Mouse (Mus musculus) kidney, adult 8-10 months (tissue): ENCODE measurements around the gene Epn2.

Source experiments
- DNase-seq, 2 experiments: peaks; one replicate each; pipeline ENCODE4 v3.0.0; 2022

Gene Epn2

GRCm38 (mm10) chr11:61578983-61579877 is at the start of gene Epn2:
Gene Epn2, minus strand, starts transcription at chr11:61579687.
- peak; percentile 66 to 71 for DNase-seq

GRCm38 (mm10) chr11:61626509-61626908 is 47.0 kb upstream of the Epn2 start:
- DNase-seq = no peak

GRCm38 (mm10) chr11:61625136-61625535 is 45.6 kb upstream of the Epn2 start:
- DNase-seq = no peak

- DNase-seq = no peak
Observed at GRCm38 (mm10) chr11:61620762-61621161, 41.3 kb upstream of the Epn2 start.

GRCm38 (mm10) chr11:61620254-61620670 is 40.8 kb upstream of the Epn2 start:
- DNase-seq = peak; percentile 76 to 81

GRCm38 (mm10) chr11:61619791-61620241 is 40.3 kb upstream of the Epn2 start:
- DNase-seq = peak; percentile 45 to 64

GRCm38 (mm10) chr11:61619356-61619755 is 39.9 kb upstream of the Epn2 start:
- DNase-seq = no peak

GRCm38 (mm10) chr11:61618571-61618970 is 39.1 kb upstream of the Epn2 start:
- no peak for DNase-seq

GRCm38 (mm10) chr11:61618131-61618530 is 38.6 kb upstream of the Epn2 start:
- DNase-seq = no peak

- DNase-seq = no peak
Observed at GRCm38 (mm10) chr11:61617293-61617975, 37.9 kb upstream of the Epn2 start.

- DNase-seq = no peak
Observed at GRCm38 (mm10) chr11:61616523-61617292, 37.2 kb upstream of the Epn2 start.

GRCm38 (mm10) chr11:61615686-61616522 is 36.4 kb upstream of the Epn2 start:
- DNase-seq = no peak

- no peak for DNase-seq
Observed at GRCm38 (mm10) chr11:61614401-61614800, 34.9 kb upstream of the Epn2 start.

GRCm38 (mm10) chr11:61612116-61612635 is 32.7 kb upstream of the Epn2 start:
- DNase-seq = no peak

- no peak for DNase-seq
Observed at GRCm38 (mm10) chr11:61611197-61611596, 31.7 kb upstream of the Epn2 start.

- peak in 1 of 2 experiments; percentile 23 for DNase-seq
Observed at GRCm38 (mm10) chr11:61608072-61608471, 28.6 kb upstream of the Epn2 start.

GRCm38 (mm10) chr11:61602705-61603104 is 23.2 kb upstream of the Epn2 start:
- no peak for DNase-seq

GRCm38 (mm10) chr11:61601465-61601864 is 22.0 kb upstream of the Epn2 start:
- no peak for DNase-seq

- DNase-seq = no peak
Observed at GRCm38 (mm10) chr11:61598367-61598766, 18.9 kb upstream of the Epn2 start.

GRCm38 (mm10) chr11:61597471-61597870 is 18.0 kb upstream of the Epn2 start:
- no peak for DNase-seq

GRCm38 (mm10) chr11:61593069-61593468 is 13.6 kb upstream of the Epn2 start:
- DNase-seq = no peak

- no peak for DNase-seq
Observed at GRCm38 (mm10) chr11:61592061-61592460, 12.6 kb upstream of the Epn2 start.
